Mouse (Mus musculus) midbrain, embryonic 14.5 days (tissue): ENCODE results near the gene Fibcd1. TPM values are rescaled to one million over a fixed set of nuclear protein-coding genes. Genes with fewer than 3 reads are reported as not detected.

Experiments used
- ATAC-seq: fragments of 200-750 bp; cut with Nextera tagmentation; 2 replicates; pipeline ENCODE4 v1.8.0; 2017; ENCODE audit warnings: moderate number of reproducible peaks, moderate library complexity; ENCODE audit not compliant: low FRiP score, low TSS enrichment
- DNase-seq: peaks from one replicate; pipeline ENCODE4 v3.0.0-alpha.2; 2015
- H3K27ac ChIP-seq: fragments of 300-500 bp; sonication (generic); replicated peaks from 2 replicates; pipeline ENCODE4 v1.5.1; 2014; ENCODE audit warnings: mild to moderate bottlenecking, low read depth, low read length, moderate library complexity
- H3K27me3 ChIP-seq: fragments of 300-500 bp; sonication (generic); 2 replicates; pipeline ENCODE4 v1.6.1; 2014; ENCODE audit warnings: low read length, control low read depth, mixed read lengths; ENCODE audit not compliant: control insufficient read depth, insufficient read depth
- H3K36me3 ChIP-seq: fragments of 300-500 bp; sonication (generic); 2 replicates; pipeline ENCODE4 v1.6.1; 2014; ENCODE audit warnings: low read length, control low read depth; ENCODE audit not compliant: control insufficient read depth, insufficient read depth
- H3K4me1 ChIP-seq: fragments of 300-500 bp; sonication (generic); 2 replicates; pipeline ENCODE4 v1.6.1; 2014; ENCODE audit warnings: mild to moderate bottlenecking, antibody characterized with exemption, low read length, control low read depth; ENCODE audit not compliant: control insufficient read depth, insufficient read depth
- H3K4me2 ChIP-seq: fragments of 300-500 bp; sonication (generic); 2 replicates; pipeline ENCODE4 v1.6.1; 2014; ENCODE audit warnings: mild to moderate bottlenecking, low read length, moderate library complexity
- H3K4me3 ChIP-seq: fragments of 300-500 bp; sonication (generic); replicated peaks from 2 replicates; pipeline ENCODE4 v1.5.1; 2014; ENCODE audit warnings: low read depth, low read length
- H3K9ac ChIP-seq: fragments of 300-500 bp; sonication (generic); replicated peaks from 2 replicates; pipeline ENCODE4 v1.6.1; 2014; ENCODE audit warnings: mild to moderate bottlenecking, low read length, moderate library complexity
- H3K9me3 ChIP-seq: fragments of 300-500 bp; sonication (generic); 2 replicates; pipeline ENCODE4 v1.6.1; 2016; ENCODE audit warnings: low read length, control low read depth, mixed read lengths; ENCODE audit not compliant: control insufficient read depth
- WGBS: fragments of 180-500 bp; shearing (Covaris S2); extraction: QIAGEN DNeasy Blood & Tissue Kit; methylation state at CpG from one replicate; pipeline ENCODE4 v1.1.7; 2014; 5-methylcytosine and 5-hydroxymethylcytosine counted together
- polyA plus RNA-seq: library from polyadenylated mRNA; unstranded; fragments of >200 nt; fragmentation: Nextera tagmentation; extraction: Ambion mirVana; gene quantifications from 2 replicates; pipeline ENCODE4 v1.2.1, GENCODE M21; 2014

Fibcd1 gene
- 14.8 and 18.8 TPM in 2 replicates for polyA plus RNA-seq

GRCm38 (mm10) chr2:31845896-31846691, at the start of gene Fibcd1:
Gene Fibcd1, minus strand, starts transcription at chr2:31846005.
- peak within 1 kb of the TSS; percentile 81 for H3K4me2 ChIP-seq
- under 1% methylated on average over 88 of the region's 88 CpGs for WGBS
- H3K27me3 ChIP-seq, result peaks cover 41% of the 10 kb centered on the region
- no peak within 1 kb of the TSS for H3K27ac ChIP-seq
- DNase-seq (peak; percentile 81), ATAC-seq (0 out of 2 replicates have a peak, but pooled peaks have one; percentile 41)
- no peaks in the 10 kb centered on the region for H3K36me3 ChIP-seq
- H3K4me1 ChIP-seq, result peaks cover 21% of the 10 kb centered on the region
- H3K4me3 ChIP-seq, result peak within 1 kb of the TSS; percentile 47
- no peaks in the 10 kb centered on the region for H3K9me3 ChIP-seq
- peak within 1 kb of the TSS; percentile 56 for H3K9ac ChIP-seq

GRCm38 (mm10) chr2:31894221-31894870, 48.5 kb upstream of the Fibcd1 start:
- no peak overlapping the region for H3K27ac ChIP-seq
- H3K36me3 ChIP-seq, result no peaks in the 10 kb centered on the region
- H3K9ac ChIP-seq, result no peak overlapping the region
- no peak for ATAC-seq
- DNase-seq, result no peak
- H3K9me3 ChIP-seq, result no peaks in the 10 kb centered on the region
- no peaks in the 10 kb centered on the region for H3K27me3 ChIP-seq
- no peak overlapping the region for H3K4me3 ChIP-seq
- no peak overlapping the region for H3K4me2 ChIP-seq
- no peaks in the 10 kb centered on the region for H3K4me1 ChIP-seq
- 54% methylated on average over 13 of the region's 13 CpGs for WGBS

- DNase-seq, result no peak
- 88% methylated on average over 10 of the region's 10 CpGs for WGBS
Measured at GRCm38 (mm10) chr2:31893110-31893669, 47.4 kb upstream of the Fibcd1 start.

GRCm38 (mm10) chr2:31891219-31891618, 45.4 kb upstream of the Fibcd1 start:
- ATAC-seq (no peak), DNase-seq (no peak)
- H3K4me1 ChIP-seq, result no peaks in the 10 kb centered on the region
- H3K27me3 ChIP-seq, result peaks cover 23% of the 10 kb centered on the region; the same call in 1 of the 2 replicates
- WGBS, result 89% methylated on average over 2 of the region's 2 CpGs
- H3K9me3 ChIP-seq, result no peaks in the 10 kb centered on the region
- H3K27ac ChIP-seq, result no peak overlapping the region
- H3K9ac ChIP-seq, result no peak overlapping the region
- H3K4me2 ChIP-seq, result no peak overlapping the region
- no peak overlapping the region for H3K4me3 ChIP-seq
- no peaks in the 10 kb centered on the region for H3K36me3 ChIP-seq

More at GRCm38 (mm10) chr2:31893110-31893669, 47.4 kb upstream of the Fibcd1 start:
- H3K36me3 ChIP-seq, result no peaks in the 10 kb centered on the region
- H3K27me3 ChIP-seq, result peaks cover 5% of the 10 kb centered on the region; the same call in 1 of the 2 replicates
- no peak overlapping the region for H3K4me2 ChIP-seq
- no peak overlapping the region for H3K9ac ChIP-seq
- ATAC-seq, result no peak
- no peak overlapping the region for H3K4me3 ChIP-seq
- no peak overlapping the region for H3K27ac ChIP-seq
- no peaks in the 10 kb centered on the region for H3K4me1 ChIP-seq
- H3K9me3 ChIP-seq, result no peaks in the 10 kb centered on the region

- DNase-seq (no peak), ATAC-seq (no peak)
- no peak overlapping the region for H3K9ac ChIP-seq
- WGBS, result 50% methylated on average over 1 of the region's 1 CpGs
- no peak overlapping the region for H3K4me3 ChIP-seq
- no peak overlapping the region for H3K4me2 ChIP-seq
- H3K27ac ChIP-seq, result no peak overlapping the region
- no peaks in the 10 kb centered on the region for H3K9me3 ChIP-seq
- no peaks in the 10 kb centered on the region for H3K4me1 ChIP-seq
- H3K27me3 ChIP-seq, result peaks cover 23% of the 10 kb centered on the region; the same call in 1 of the 2 replicates
- no peaks in the 10 kb centered on the region for H3K36me3 ChIP-seq
Measured at GRCm38 (mm10) chr2:31888871-31889270, 43.1 kb upstream of the Fibcd1 start.

GRCm38 (mm10) chr2:31887030-31887429, 41.2 kb upstream of the Fibcd1 start, which contains the start of gene Lamc3:
Gene Lamc3, plus strand, starts transcription at chr2:31887291.
- Histone ChIP-seq H3K4me2 (0 out of 2 replicates have a peak within 1 kb of the TSS, but pooled peaks have one; percentile 25), H3K27ac (no peak within 1 kb of the TSS), H3K4me3 (0 out of 2 replicates have a peak within 1 kb of the TSS, but pooled peaks have one; percentile 7), H3K27me3 (peaks cover 26% of the 10 kb centered on the region; the same call in 1 of the 2 replicates), H3K9me3 (no peaks in the 10 kb centered on the region), H3K36me3 (no peaks in the 10 kb centered on the region), H3K4me1 (0 out of 2 replicates have a peak, but pooled peaks cover 3% of the 10 kb centered on the region), H3K9ac (no peak within 1 kb of the TSS)
- 5% methylated on average over 26 of the region's 26 CpGs for WGBS
- no peak for ATAC-seq
- DNase-seq, result peak; percentile 47

- DNase-seq, result peak; percentile 79
- Histone ChIP-seq H3K36me3 (no peaks in the 10 kb centered on the region), H3K4me2 (no peak overlapping the region), H3K4me1 (0 out of 2 replicates have a peak, but pooled peaks cover 3% of the 10 kb centered on the region), H3K27me3 (peaks cover 32% of the 10 kb centered on the region; the same call in 1 of the 2 replicates), H3K4me3 (no peak overlapping the region), H3K27ac (no peak overlapping the region), H3K9ac (no peak overlapping the region), H3K9me3 (no peaks in the 10 kb centered on the region)
- WGBS, result 24% methylated on average over 6 of the region's 6 CpGs
- ATAC-seq, result no peak
Measured at GRCm38 (mm10) chr2:31884806-31885205, 39.0 kb upstream of the Fibcd1 start.

GRCm38 (mm10) chr2:31883061-31883460, 37.3 kb upstream of the Fibcd1 start:
- H3K4me1 ChIP-seq, result 0 out of 2 replicates have a peak, but pooled peaks cover 3% of the 10 kb centered on the region
- no peak overlapping the region for H3K4me3 ChIP-seq
- no peaks in the 10 kb centered on the region for H3K9me3 ChIP-seq
- peaks cover 26% of the 10 kb centered on the region; the same call in 1 of the 2 replicates for H3K27me3 ChIP-seq
- no peak for ATAC-seq
- no peak overlapping the region for H3K9ac ChIP-seq
- 19% methylated on average over 4 of the region's 4 CpGs for WGBS
- no peaks in the 10 kb centered on the region for H3K36me3 ChIP-seq
- no peak overlapping the region for H3K27ac ChIP-seq
- H3K4me2 ChIP-seq, result no peak overlapping the region
- no peak for DNase-seq
